Mouse (Mus musculus) G1E (cell line): Measurements from ENCODE around the gene Traf6. TPM values are rescaled to one million over a fixed set of nuclear protein-coding genes. Genes with fewer than 3 reads are reported as not detected.

Experiments used
- ATAC-seq: 2 replicates; pipeline ENCODE4 v1.8.0; 2016; ENCODE audit warnings: mild to moderate bottlenecking; ENCODE audit not compliant: insufficient number of reproducible peaks, poor library complexity, low FRiP score, severe bottlenecking; ENCODE audit errors: extremely low read depth
- DNase-seq: peaks from one replicate; pipeline ENCODE4 v3.0.0; 2012; ENCODE audit warnings: low spot score
- H3K27me3 ChIP-seq: 2 replicates; pipeline ENCODE4 v1.6.1; 2012; ENCODE audit warnings: mild to moderate bottlenecking, low read length, inconsistent platforms; ENCODE audit not compliant: insufficient read depth
- H3K36me3 ChIP-seq: replicated peaks from 2 replicates; pipeline ENCODE3; 2012; ENCODE audit warnings: mild to moderate bottlenecking, inconsistent platforms
- H3K4me1 ChIP-seq: 2 replicates; pipeline ENCODE4 v1.6.1; 2012; ENCODE audit warnings: low read depth, low read length, inconsistent platforms, mixed read lengths; ENCODE audit not compliant: insufficient read depth
- H3K4me3 ChIP-seq: 2 replicates; pipeline ENCODE4 v1.5.1; 2012; ENCODE audit warnings: low read depth, mild to moderate bottlenecking, inconsistent platforms, low read length, moderate library complexity, mixed read lengths
- H3K9me3 ChIP-seq: replicated peaks from 2 replicates; pipeline ENCODE4 v1.6.1; 2012; ENCODE audit warnings: inconsistent platforms
- CTCF ChIP-seq: IDR thresholded peaks from 2 replicates; pipeline ENCODE4 v1.5.1; 2012; ENCODE audit warnings: low read depth, low read length, inconsistent platforms, mixed read lengths
- GATA1 ChIP-seq: IDR thresholded peaks from 2 replicates; pipeline ENCODE4 v1.6.1; 2012; ENCODE audit warnings: borderline replicate concordance, low read length, inconsistent platforms, mixed read lengths
- GATA2 ChIP-seq: IDR thresholded peaks from 2 replicates; pipeline ENCODE4 v1.6.1; 2012; ENCODE audit warnings: low read depth, low read length, inconsistent platforms, borderline replicate concordance
- POLR2AphosphoS5 ChIP-seq: IDR thresholded peaks from 2 replicates; pipeline ENCODE4 v1.6.1; 2012; ENCODE audit warnings: low read depth, low read length, inconsistent platforms; ENCODE audit not compliant: insufficient replicate concordance
- TAL1 ChIP-seq: conservative IDR thresholded peaks from 2 replicates; pipeline ENCODE4 v1.6.1; 2012; ENCODE audit warnings: low read depth, low read length, inconsistent platforms, mixed read lengths
- polyA plus RNA-seq: library from polyadenylated mRNA; stranded (reverse); fragments of >175 nt; gene quantifications from 2 replicates; pipeline ENCODE4 v1.2.3, GENCODE M21; 2012
- total RNA-seq, 2 experiments: library from RNA; stranded (forward) in 1 of 2; stranded (reverse) in 1 of 2; fragments of 200-1000 nt in 1 of 2; fragments of >200 nt in 1 of 2; fragmentation: Nextera tagmentation in 1 of 2; gene quantifications; 2 replicates each; pipeline ENCODE4 v1.2.3; 2014 to 2017

Traf6 gene
- total and polyA plus RNA-seq, 3 experiments = 3.0 to 68.3 (median 26.1) TPM

GRCm38 (mm10) chr2:101665703-101666092 is 12.5 kb upstream of the Traf6 start:
- Histone ChIP-seq H3K4me1 (peaks cover 7% of the 10 kb centered on the region), H3K4me3 (no peak overlapping the region), H3K36me3 (no peaks in the 10 kb centered on the region), H3K27me3 (peaks cover 2% of the 10 kb centered on the region; the same call in 1 of the 2 replicates), H3K9me3 (no peaks in the 10 kb centered on the region)
- DNase-seq (no peak), ATAC-seq (no peak)
- TF ChIP-seq TAL1 (no peak), POLR2AphosphoS5 (no peak), CTCF (no peak), GATA1 (no peak), GATA2 (no peak)

GRCm38 (mm10) chr2:101668751-101669150 is 9.5 kb upstream of the Traf6 start:
- no peaks in the 10 kb centered on the region for H3K9me3 ChIP-seq
- H3K27me3 ChIP-seq = peaks cover 9% of the 10 kb centered on the region; the same call in 1 of the 2 replicates
- H3K4me3 ChIP-seq = no peak overlapping the region
- TF ChIP-seq GATA1 (no peak), TAL1 (no peak), CTCF (no peak), POLR2AphosphoS5 (no peak), GATA2 (no peak)
- H3K4me1 ChIP-seq = peaks cover 7% of the 10 kb centered on the region
- DNase-seq (no peak), ATAC-seq (peak; percentile 5; the same call in 1 of the 2 replicates)
- no peaks in the 10 kb centered on the region for H3K36me3 ChIP-seq

GRCm38 (mm10) chr2:101673547-101673946 is 4.7 kb upstream of the Traf6 start:
- Histone ChIP-seq H3K36me3 (no peaks in the 10 kb centered on the region), H3K27me3 (peaks cover 23% of the 10 kb centered on the region), H3K9me3 (no peaks in the 10 kb centered on the region), H3K4me3 (no peak overlapping the region), H3K4me1 (peaks cover 11% of the 10 kb centered on the region)
- TF ChIP-seq TAL1 = no peak
- TF ChIP-seq CTCF = no peak
- no peak for TF ChIP-seq GATA1
- no peak for TF ChIP-seq POLR2AphosphoS5
- TF ChIP-seq GATA2 = no peak
- DNase-seq (no peak), ATAC-seq (no peak)

- DNase-seq = peak; percentile 14
- peaks cover 14% of the 10 kb centered on the region for H3K27me3 ChIP-seq
- peak; percentile 18 for ATAC-seq
These were observed 1.0 kb downstream of the Traf6 start for GRCm38 (mm10) chr2:101679164-101679784.

GRCm38 (mm10) chr2:101684421-101684820 is 6.2 kb downstream of the Traf6 start:
- TF ChIP-seq POLR2AphosphoS5 = no peak
- TF ChIP-seq GATA2 = no peak
- H3K27me3 ChIP-seq = no peaks in the 10 kb centered on the region

More at GRCm38 (mm10) chr2:101679164-101679784, 1.0 kb downstream of the Traf6 start:
- peaks cover 35% of the 10 kb centered on the region for H3K36me3 ChIP-seq
- peaks cover 23% of the 10 kb centered on the region for H3K4me1 ChIP-seq
- TF ChIP-seq GATA2 (no peak), POLR2AphosphoS5 (no peak), TAL1 (no peak), CTCF (no peak), GATA1 (no peak)
- peak overlapping the region; percentile 99 for H3K4me3 ChIP-seq
- no peaks in the 10 kb centered on the region for H3K9me3 ChIP-seq

GRCm38 (mm10) chr2:101688011-101688410 is 9.8 kb downstream of the Traf6 start:
- DNase-seq = no peak
- no peak for TF ChIP-seq POLR2AphosphoS5
- TF ChIP-seq GATA2 = no peak
- no peak for TF ChIP-seq GATA1
- no peak for TF ChIP-seq CTCF
- no peak for TF ChIP-seq TAL1
- ATAC-seq = no peak
- Histone ChIP-seq H3K4me1 (no peaks in the 10 kb centered on the region), H3K9me3 (no peaks in the 10 kb centered on the region), H3K27me3 (no peaks in the 10 kb centered on the region), H3K4me3 (no peak overlapping the region), H3K36me3 (peaks cover 90% of the 10 kb centered on the region)

More at GRCm38 (mm10) chr2:101684421-101684820, 6.2 kb downstream of the Traf6 start:
- ATAC-seq = no peak
- Histone ChIP-seq H3K9me3 (no peaks in the 10 kb centered on the region), H3K4me3 (no peak overlapping the region), H3K4me1 (peaks cover 11% of the 10 kb centered on the region), H3K36me3 (peaks cover 81% of the 10 kb centered on the region)
- no peak for DNase-seq
